Mouse (Mus musculus) midbrain, embryonic 10.5 days (tissue): ENCODE data around the gene Srgap3. TPM values are rescaled to one million over a fixed set of nuclear protein-coding genes. Genes with fewer than 3 reads are reported as not detected.

ENCODE experiments used
- DNase-seq: peaks from one replicate; pipeline ENCODE4 v3.0.0-alpha.2; 2017; ENCODE audit warnings: low spot score
- H3K27ac ChIP-seq: fragments of 300-500 bp; sonication (generic); replicated peaks from 2 replicates; pipeline ENCODE4 v1.5.1; 2016; ENCODE audit warnings: mild to moderate bottlenecking
- H3K27me3 ChIP-seq: fragments of 300-500 bp; sonication (generic); 2 replicates; pipeline ENCODE4 v1.6.1; 2016; ENCODE audit warnings: low read depth, mild to moderate bottlenecking; ENCODE audit not compliant: poor library complexity, severe bottlenecking
- H3K36me3 ChIP-seq: fragments of 300-500 bp; sonication (generic); 2 replicates; pipeline ENCODE4 v1.6.1; 2016; ENCODE audit warnings: mild to moderate bottlenecking, moderate library complexity
- H3K4me1 ChIP-seq: fragments of 300-500 bp; sonication (generic); 2 replicates; pipeline ENCODE4 v1.6.1; 2016
- H3K4me3 ChIP-seq: fragments of 300-500 bp; sonication (generic); 2 replicates; pipeline ENCODE4 v1.5.1; 2016; ENCODE audit warnings: mild to moderate bottlenecking, moderate library complexity
- H3K9me3 ChIP-seq: fragments of 300-500 bp; sonication (generic); replicated peaks from 2 replicates; pipeline ENCODE4 v1.6.1; 2016; ENCODE audit warnings: mild to moderate bottlenecking
- WGBS: fragments of 180-500 bp; shearing (Covaris S2); methylation state at CpG from one replicate; pipeline ENCODE4 v1.1.7; 2016; 5-methylcytosine and 5-hydroxymethylcytosine counted together
- polyA plus RNA-seq: library from polyadenylated mRNA; unstranded; fragments of >200 nt; fragmentation: Nextera tagmentation; extraction: Ambion mirVana; gene quantifications from 2 replicates; pipeline ENCODE4 v1.2.1, GENCODE M21; 2016

The Srgap3 gene
- polyA plus RNA-seq, 1 experiment from 2014 or later: 30.9 TPM

- peaks cover 88% of the 10 kb centered on the region for H3K4me1 ChIP-seq
- H3K27ac ChIP-seq: peak overlapping the region; percentile 69
- no peak for DNase-seq
- H3K36me3 ChIP-seq: peaks cover 77% of the 10 kb centered on the region
- H3K4me3 ChIP-seq: no peak overlapping the region
- peaks cover 5% of the 10 kb centered on the region; the same call in 1 of the 2 replicates for H3K9me3 ChIP-seq
- 83% methylated on average over 13 of the region's 13 CpGs for whole genome bisulfite sequencing
- no peaks in the 10 kb centered on the region for H3K27me3 ChIP-seq
Measured at GRCm38 (mm10) chr6:112924606-112925141, 22.4 kb downstream of the Srgap3 start.

GRCm38 (mm10) chr6:112920619-112921195 is 26.4 kb downstream of the Srgap3 start:
- DNase-seq: no peak
- peaks cover 96% of the 10 kb centered on the region for H3K36me3 ChIP-seq
- H3K4me3 ChIP-seq: no peak overlapping the region
- H3K4me1 ChIP-seq: peaks cover 70% of the 10 kb centered on the region
- 86% methylated on average over 8 of the region's 8 CpGs for WGBS
- no peaks in the 10 kb centered on the region for H3K27me3 ChIP-seq
- peaks cover 5% of the 10 kb centered on the region; the same call in 1 of the 2 replicates for H3K9me3 ChIP-seq
- peak overlapping the region; percentile 23; the same call in 1 of the 2 replicates for H3K27ac ChIP-seq

- Histone ChIP-seq H3K27me3 (no peaks in the 10 kb centered on the region), H3K9me3 (no peaks in the 10 kb centered on the region), H3K4me3 (no peak overlapping the region), H3K36me3 (peaks cover 94% of the 10 kb centered on the region), H3K4me1 (peaks cover 49% of the 10 kb centered on the region), H3K27ac (no peak overlapping the region)
- no peak for DNase-seq
- 90% methylated on average over 8 of the region's 8 CpGs for WGBS
Measured at GRCm38 (mm10) chr6:112917717-112918116, 29.3 kb downstream of the Srgap3 start.

- Histone ChIP-seq H3K36me3 (peaks cover 95% of the 10 kb centered on the region), H3K27ac (no peak overlapping the region), H3K4me3 (no peak overlapping the region), H3K27me3 (no peaks in the 10 kb centered on the region), H3K9me3 (no peaks in the 10 kb centered on the region), H3K4me1 (peaks cover 40% of the 10 kb centered on the region)
- DNase-seq: no peak
- 92% methylated on average over 2 of the region's 2 CpGs for WGBS
Measured at GRCm38 (mm10) chr6:112916243-112916642, 30.8 kb downstream of the Srgap3 start.

GRCm38 (mm10) chr6:112912552-112912951 is 34.5 kb downstream of the Srgap3 start:
- no peak for DNase-seq
- Histone ChIP-seq H3K27me3 (no peaks in the 10 kb centered on the region), H3K27ac (no peak overlapping the region), H3K4me3 (no peak overlapping the region), H3K4me1 (peaks cover 42% of the 10 kb centered on the region), H3K9me3 (no peaks in the 10 kb centered on the region), H3K36me3 (peaks cover 89% of the 10 kb centered on the region)
- WGBS: 93% methylated on average over 5 of the region's 5 CpGs

- peaks cover 88% of the 10 kb centered on the region for H3K36me3 ChIP-seq
- no peak for DNase-seq
- no peaks in the 10 kb centered on the region for H3K9me3 ChIP-seq
- H3K27ac ChIP-seq: no peak overlapping the region
- H3K27me3 ChIP-seq: no peaks in the 10 kb centered on the region
- H3K4me3 ChIP-seq: no peak overlapping the region
- H3K4me1 ChIP-seq: peaks cover 40% of the 10 kb centered on the region
- 86% methylated on average over 2 of the region's 2 CpGs for WGBS
Measured at GRCm38 (mm10) chr6:112909711-112910110, 37.4 kb downstream of the Srgap3 start.

GRCm38 (mm10) chr6:112907887-112908584 is 39.0 kb downstream of the Srgap3 start:
- 90% methylated on average over 8 of the region's 8 CpGs for WGBS
- H3K36me3 ChIP-seq: peaks cover 74% of the 10 kb centered on the region
- H3K27ac ChIP-seq: no peak overlapping the region
- no peak for DNase-seq
- no peaks in the 10 kb centered on the region for H3K27me3 ChIP-seq
- no peak overlapping the region for H3K4me3 ChIP-seq
- H3K9me3 ChIP-seq: no peaks in the 10 kb centered on the region
- H3K4me1 ChIP-seq: peaks cover 56% of the 10 kb centered on the region

GRCm38 (mm10) chr6:112903796-112904195 is 43.3 kb downstream of the Srgap3 start:
- WGBS: 86% methylated on average over 5 of the region's 5 CpGs
- no peaks in the 10 kb centered on the region for H3K27me3 ChIP-seq
- H3K4me1 ChIP-seq: peaks cover 74% of the 10 kb centered on the region
- H3K9me3 ChIP-seq: no peaks in the 10 kb centered on the region
- DNase-seq: peak; percentile 29
- H3K27ac ChIP-seq: peak overlapping the region; percentile 87
- peak overlapping the region; percentile 41 for H3K4me3 ChIP-seq
- H3K36me3 ChIP-seq: peaks cover 38% of the 10 kb centered on the region

- WGBS: 5% methylated on average over 7 of the region's 7 CpGs
- H3K36me3 ChIP-seq: peaks cover 35% of the 10 kb centered on the region
- no peaks in the 10 kb centered on the region for H3K27me3 ChIP-seq
- H3K9me3 ChIP-seq: no peaks in the 10 kb centered on the region
- H3K4me1 ChIP-seq: peaks cover 75% of the 10 kb centered on the region
- DNase-seq: peak; percentile 84
- peak overlapping the region; percentile 87 for H3K27ac ChIP-seq
- peak overlapping the region; percentile 41 for H3K4me3 ChIP-seq
Measured at GRCm38 (mm10) chr6:112903226-112903625, 43.8 kb downstream of the Srgap3 start.

GRCm38 (mm10) chr6:112902791-112903190 is 44.3 kb downstream of the Srgap3 start:
- H3K4me1 ChIP-seq: peaks cover 76% of the 10 kb centered on the region
- H3K4me3 ChIP-seq: peak overlapping the region; percentile 41
- WGBS: 11% methylated on average over 4 of the region's 4 CpGs
- peaks cover 31% of the 10 kb centered on the region for H3K36me3 ChIP-seq
- peak; percentile 74 for DNase-seq
- peak overlapping the region; percentile 87 for H3K27ac ChIP-seq
- no peaks in the 10 kb centered on the region for H3K27me3 ChIP-seq
- no peaks in the 10 kb centered on the region for H3K9me3 ChIP-seq

GRCm38 (mm10) chr6:112900306-112900705 is 46.8 kb downstream of the Srgap3 start:
- peak; percentile 83 for DNase-seq
- peak overlapping the region; percentile 87 for H3K27ac ChIP-seq
- H3K27me3 ChIP-seq: no peaks in the 10 kb centered on the region
- peaks cover 92% of the 10 kb centered on the region for H3K4me1 ChIP-seq
- H3K4me3 ChIP-seq: peak overlapping the region; percentile 44
- 20% methylated on average over 6 of the region's 6 CpGs for WGBS
- no peaks in the 10 kb centered on the region for H3K9me3 ChIP-seq
- H3K36me3 ChIP-seq: peaks cover 6% of the 10 kb centered on the region

GRCm38 (mm10) chr6:112899711-112900110 is 47.4 kb downstream of the Srgap3 start:
- Histone ChIP-seq H3K27me3 (no peaks in the 10 kb centered on the region), H3K4me1 (peaks cover 94% of the 10 kb centered on the region), H3K9me3 (no peaks in the 10 kb centered on the region), H3K27ac (peak overlapping the region; percentile 87), H3K36me3 (peaks cover 8% of the 10 kb centered on the region), H3K4me3 (peak overlapping the region; percentile 44)
- WGBS: 45% methylated on average over 1 of the region's 1 CpGs
- DNase-seq: peak; percentile 28

GRCm38 (mm10) chr6:112899276-112899675 is 47.8 kb downstream of the Srgap3 start:
- peak overlapping the region; percentile 87 for H3K27ac ChIP-seq
- peaks cover 94% of the 10 kb centered on the region for H3K4me1 ChIP-seq
- H3K4me3 ChIP-seq: peak overlapping the region; percentile 44
- H3K27me3 ChIP-seq: no peaks in the 10 kb centered on the region
- no peak for DNase-seq
- H3K36me3 ChIP-seq: peaks cover 11% of the 10 kb centered on the region
- 61% methylated on average over 5 of the region's 5 CpGs for WGBS
- H3K9me3 ChIP-seq: no peaks in the 10 kb centered on the region
